Mouse (Mus musculus) layer of hippocampus, adult 8-10 months (tissue): ENCODE measurements at regions not wholly inside any gene's neighbourhood (a gene's known extent, or its start where the extent isn't known, plus 50 kb on each side); places are given as distances from the start of the nearest gene placed in this dataset.
A peak's percentile ranks its signal among the peaks of the same experiment; 100 is the strongest.

Experiments
- DNase-seq, 2 experiments: peaks; one replicate each; pipeline ENCODE4 v3.0.0; 2022; ENCODE audit warnings: low spot score in 2 of 2

DNA sequence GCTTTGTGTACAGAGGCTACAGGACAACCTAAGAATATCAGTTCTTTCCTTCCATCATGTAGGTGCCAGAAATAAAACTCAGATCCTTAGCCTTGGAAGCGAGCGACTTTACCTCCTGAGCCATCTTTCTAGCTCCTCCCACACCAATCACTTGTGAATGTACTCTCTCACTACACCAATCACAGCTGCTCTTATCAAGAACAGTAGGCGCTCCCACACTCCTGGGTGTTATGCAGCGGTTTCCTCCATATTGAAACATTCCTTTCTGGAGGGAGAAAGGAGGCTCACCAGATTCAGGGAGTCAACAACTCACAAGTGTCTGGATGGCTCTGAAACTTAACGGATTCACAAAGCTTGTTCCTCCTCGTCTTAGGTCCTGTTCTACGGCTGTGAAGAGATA, 168.1 kb upstream of the Arid2 start:
- no peak for DNase-seq

DNA sequence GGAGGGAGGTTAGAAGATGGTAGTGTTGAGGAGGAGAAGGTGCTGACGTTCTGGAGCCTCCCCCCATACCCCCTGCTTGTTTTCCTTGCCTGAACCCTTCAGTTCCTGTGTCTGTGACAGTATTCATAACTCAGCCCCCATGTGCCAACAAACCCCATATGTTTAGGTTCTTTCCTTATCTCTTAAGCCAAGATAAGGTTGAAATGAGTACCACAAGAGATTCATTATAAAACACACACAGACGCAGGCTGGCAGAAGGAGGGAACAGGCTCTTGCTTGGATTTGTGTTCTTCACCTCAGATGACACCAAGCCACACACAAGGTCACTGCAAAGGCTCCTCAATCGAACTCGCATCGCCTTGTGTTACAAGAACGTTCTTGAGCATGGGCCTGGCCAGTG, 162.9 kb upstream of the Arid2 start:
- DNase-seq: no peak

DNA sequence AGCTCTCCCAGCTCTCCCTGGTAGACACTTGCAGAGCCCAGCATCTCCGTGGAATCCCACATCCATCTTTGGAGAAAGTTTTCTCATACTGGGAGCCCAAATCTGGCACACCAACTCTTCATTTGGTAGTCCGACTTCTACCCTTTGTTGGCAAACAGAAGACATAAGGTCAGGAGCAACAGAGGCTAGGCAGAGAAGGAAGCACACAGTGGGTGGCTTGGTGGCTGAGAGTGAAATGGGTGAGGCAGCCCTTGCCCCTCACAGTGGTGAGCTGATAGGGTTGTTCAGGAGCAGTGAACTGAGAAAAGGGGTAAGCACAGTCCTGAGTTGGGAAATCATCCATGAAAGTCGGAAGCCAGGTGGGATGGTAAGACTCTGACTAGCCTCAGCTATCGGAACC, 157.6 kb upstream of the Arid2 start:
- no peak for DNase-seq

DNA sequence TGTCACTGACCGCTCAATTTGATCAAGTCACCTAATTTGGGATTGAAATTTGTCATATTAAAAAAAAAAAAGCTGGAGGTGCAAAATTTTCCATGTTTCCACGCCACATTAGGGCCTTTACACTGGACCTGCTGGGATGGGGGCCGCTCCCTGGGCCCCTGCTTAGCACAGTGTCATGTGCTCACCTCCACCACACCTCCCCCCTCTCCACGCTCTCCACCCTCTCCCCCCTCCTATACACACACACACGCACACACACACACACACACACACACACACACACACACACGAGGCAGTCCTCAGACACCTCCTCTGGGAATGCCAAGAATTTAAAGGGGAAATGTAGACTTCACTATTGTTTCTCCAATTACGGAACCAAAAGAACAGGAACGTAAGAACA, 156.8 kb upstream of the Arid2 start:
- no peak for DNase-seq

DNA sequence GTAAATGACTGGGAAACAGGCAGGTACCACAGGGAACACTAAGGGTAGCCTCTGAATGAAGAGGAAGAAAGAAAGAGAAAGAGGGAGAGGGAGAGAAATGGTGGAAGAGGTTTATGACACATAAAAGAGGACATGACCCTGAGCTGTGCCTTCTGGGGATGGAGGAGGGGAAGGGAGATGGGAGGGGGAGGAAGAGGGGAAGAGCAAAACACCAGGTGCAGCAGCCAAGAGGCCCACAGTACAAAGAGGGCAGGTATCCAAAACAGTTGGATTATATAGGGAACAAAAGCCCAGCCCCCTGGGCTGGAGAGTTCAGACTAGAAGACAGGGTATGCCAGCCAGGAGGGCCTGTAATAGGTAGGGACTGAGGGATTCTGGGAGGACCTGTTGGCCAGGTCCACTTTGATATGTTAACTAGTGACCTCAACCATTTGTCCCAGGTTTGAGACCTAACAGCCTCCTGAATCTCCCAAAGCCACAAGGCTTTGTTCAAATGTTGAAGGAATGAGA, 155.7 kb upstream of the Arid2 start:
- no peak for DNase-seq

DNA sequence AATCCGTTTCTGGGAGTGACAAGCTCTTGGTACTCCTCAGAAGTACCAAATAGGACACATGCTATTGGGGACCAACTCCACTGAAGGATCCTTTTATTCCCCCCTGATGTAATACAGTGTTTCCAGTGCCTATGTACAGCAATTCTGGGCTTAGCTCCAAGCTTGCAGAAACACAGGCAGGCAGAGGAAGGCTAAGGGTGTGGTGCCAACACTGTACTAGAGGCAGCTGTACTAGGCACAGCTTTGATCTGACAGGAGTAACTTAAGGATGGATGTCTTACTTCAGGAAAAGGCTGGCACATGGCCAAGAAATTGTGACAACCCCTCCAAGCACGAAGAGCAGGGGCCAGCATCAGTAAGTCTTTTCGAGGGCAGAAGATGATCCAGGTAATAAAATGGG, 154.7 kb upstream of the Arid2 start:
- peak in 1 of 2 experiments; percentile 10 for DNase-seq

DNA sequence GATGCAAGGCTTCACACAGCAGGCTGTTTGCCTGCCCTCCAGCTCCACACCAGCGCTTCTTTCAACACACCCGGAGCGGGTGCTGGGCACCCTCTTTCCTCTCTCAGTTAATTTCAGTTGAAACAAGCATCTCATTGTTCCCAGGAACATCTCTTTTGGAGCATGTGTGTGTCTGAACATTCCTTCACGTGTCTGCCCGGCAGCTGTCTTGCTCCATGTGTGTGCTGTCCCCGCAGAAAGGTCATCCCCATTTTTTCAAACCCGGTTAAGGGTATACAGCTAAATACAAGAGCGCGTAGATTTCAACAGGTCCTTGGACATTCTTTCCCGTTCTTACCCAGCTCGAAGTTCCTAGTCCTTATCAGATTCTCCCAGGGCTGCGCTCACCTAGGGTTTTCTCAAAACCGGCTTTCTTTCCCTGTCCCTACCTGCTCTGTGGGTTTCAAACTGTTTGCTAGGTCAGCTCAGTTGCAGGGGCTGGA, 152.0 kb upstream of the Arid2 start:
- DNase-seq: no peak

DNA sequence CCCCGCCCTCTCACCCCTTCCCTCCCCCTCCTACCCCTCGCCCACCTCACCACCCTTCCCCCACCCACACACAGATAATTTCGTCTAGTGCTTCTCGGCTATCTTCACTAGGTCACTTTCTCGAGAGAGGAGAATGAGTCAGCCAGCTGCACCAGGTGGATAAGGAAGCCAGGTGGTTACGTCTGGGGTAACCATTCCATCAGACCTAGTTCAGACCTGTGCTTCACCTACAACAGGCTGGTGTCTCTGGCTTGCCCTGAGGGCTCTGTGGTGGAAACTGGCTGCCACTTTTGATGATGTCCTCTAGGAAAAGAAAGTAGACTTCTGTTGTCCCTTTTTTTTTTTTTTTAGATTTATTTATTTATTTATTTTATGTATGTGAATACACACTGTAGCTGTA, 151.5 kb upstream of the Arid2 start:
- DNase-seq: no peak

DNA sequence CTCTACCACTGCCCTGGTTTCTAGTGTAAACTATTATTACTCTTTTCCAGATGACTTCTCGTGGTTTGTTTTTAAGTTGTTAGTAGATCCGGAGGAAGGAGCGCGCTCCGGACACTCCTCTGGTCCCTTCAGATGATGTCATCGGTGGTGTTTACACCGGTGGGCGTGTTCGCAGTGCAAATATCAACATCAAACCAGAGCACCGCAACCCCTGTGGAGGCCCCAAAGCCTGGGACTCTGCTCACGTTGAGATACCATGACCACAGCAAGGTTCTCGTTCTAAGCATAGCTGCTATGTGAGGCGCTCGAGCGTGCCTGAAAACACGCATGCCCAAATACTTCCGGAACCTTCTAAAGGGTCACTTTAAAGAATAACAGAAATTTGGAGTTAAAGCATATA, 149.8 kb upstream of the Arid2 start:
- no peak for DNase-seq

DNA sequence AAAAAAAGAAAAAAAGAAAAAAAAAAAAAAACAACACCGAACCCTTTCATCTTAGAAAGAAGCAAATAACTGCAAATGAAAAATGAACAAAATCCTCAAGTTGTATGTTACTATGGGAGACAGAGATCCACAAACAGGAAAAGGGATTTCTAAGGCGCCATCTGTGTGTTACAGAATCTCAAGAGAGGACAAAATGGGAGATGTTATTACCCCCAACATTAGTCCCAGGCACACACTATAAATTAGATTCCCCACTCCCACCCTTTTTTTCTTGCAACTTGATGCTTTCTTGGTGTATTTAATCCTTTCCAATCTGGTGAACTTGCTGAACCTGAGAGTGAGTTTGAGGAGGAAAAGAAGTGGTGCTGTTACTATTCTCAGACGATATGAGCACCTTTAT, 149.4 kb upstream of the Arid2 start:
- DNase-seq: no peak

DNA sequence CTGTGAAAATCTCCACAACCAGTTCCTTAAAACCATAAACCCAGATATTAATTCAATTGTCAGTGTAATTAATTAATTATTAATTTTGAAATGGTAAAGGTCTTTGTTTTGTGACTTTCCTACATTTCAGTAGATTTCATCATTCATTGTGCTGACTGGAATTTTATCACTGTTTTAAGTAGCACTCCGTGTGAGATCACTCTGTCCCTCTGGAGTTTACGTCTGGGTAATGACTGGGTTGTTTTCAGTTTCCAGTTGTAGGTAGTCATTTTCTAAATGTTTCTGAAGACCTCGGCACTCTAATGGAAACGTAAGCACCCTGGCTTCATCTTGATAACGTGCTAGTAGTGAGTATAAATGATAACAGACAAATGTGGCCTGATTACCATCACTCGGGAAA, 133.8 kb upstream of the Arid2 start:
- no peak for DNase-seq

DNA sequence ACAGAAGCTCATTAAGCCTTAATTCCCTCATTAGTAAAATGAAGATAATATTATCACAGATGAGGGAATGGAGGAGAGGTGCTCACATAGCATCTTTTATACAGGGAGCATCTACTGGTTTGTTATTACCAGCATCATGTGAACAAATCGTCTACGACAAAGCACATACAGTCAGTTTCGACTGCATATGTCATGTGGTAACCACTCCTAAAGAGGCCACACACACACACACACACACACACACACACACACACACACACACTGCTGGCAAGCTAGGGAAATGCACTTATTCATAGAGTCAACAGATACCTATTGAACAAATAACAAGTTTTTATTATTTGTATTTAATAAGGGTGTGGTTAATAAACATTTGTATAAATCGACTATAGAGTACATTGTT, 129.0 kb upstream of the Arid2 start:
- DNase-seq: no peak

DNA sequence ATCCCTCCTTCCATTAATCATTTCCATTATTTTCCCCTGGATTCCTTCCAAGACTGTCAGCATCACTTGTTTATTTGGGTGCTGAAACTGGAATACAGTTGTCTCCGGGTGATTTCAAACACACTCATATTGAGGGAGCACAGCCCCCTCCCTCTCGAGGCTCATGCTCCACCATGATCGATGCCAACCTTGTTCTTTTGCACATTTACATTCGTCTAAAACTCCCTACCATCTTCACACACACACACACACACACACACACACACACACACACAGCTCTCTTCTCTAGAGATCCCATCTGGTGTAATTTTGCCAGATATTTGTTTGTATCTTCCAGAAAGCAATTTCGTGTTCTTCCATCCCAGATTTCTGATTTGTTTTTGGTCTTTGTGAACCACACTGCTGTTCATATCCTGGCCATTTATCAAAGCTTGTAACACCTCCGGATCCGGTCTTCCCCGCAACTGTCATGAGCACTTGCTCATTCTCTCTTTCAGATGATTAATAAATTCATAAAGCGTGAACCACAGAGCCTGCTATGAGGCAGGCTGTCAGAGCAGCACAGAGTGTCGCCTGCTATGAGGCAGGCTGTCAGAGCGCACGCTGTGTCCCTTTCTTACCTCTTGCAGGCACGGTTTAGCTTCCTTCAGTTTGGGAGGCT, 122.4 kb upstream of the Arid2 start:
- peak; percentile 47 to 52 for DNase-seq

DNA sequence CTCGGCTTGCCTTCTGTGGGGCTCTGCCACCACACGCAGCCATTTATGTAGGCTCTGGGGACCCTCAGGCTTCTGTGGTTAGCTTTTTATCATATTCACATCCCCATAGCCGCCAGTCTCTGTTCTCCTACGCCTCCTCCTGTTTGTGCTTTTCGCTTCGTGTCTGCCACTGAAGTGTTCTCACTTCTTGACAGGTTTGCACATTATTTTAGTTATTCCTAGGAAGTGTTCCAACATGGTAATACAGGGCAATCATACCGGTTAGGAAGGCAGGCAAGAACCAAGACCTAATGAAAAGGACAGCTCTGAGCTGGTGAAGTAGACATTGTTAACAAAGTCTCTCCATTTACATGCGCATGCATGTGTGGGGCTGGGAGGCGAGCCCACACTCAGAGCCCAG, 120.1 kb upstream of the Arid2 start:
- no peak for DNase-seq

DNA sequence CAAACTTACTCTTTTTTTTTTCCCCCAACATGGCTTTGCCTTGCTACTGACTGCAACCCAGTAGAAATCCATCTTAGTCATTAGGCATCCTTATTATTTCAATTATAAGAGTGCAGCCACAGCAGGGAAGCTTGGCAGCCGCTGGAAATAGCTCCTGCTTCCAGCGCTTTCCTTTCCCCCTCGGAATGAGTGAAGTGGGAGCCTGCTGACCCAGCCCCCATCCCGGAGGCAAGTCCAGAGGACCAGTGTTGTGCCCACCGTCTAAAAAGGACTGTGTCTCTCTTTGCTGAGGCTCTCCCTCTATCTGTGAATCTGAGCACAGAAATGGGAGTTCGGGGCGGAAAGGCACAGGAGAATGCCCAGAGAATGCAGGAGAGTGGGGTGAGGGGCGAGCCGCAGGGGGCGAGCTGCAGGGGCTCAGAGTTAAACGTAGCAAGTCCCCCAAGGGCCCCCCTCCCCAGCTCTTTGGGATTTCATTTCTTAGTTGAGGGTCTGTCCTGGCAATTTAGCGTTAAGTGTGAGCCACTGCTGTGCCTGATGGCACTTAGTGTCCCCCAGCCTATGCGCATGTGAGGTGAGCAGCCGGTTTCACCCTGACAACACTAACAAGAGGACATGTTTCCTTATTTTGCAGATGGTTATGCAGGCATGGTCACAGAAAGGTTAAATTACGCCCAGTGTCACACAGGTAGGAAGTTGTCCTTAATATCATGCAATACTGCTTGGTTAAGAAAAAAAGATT, 117.4 kb upstream of the Arid2 start:
- no peak for DNase-seq

DNA sequence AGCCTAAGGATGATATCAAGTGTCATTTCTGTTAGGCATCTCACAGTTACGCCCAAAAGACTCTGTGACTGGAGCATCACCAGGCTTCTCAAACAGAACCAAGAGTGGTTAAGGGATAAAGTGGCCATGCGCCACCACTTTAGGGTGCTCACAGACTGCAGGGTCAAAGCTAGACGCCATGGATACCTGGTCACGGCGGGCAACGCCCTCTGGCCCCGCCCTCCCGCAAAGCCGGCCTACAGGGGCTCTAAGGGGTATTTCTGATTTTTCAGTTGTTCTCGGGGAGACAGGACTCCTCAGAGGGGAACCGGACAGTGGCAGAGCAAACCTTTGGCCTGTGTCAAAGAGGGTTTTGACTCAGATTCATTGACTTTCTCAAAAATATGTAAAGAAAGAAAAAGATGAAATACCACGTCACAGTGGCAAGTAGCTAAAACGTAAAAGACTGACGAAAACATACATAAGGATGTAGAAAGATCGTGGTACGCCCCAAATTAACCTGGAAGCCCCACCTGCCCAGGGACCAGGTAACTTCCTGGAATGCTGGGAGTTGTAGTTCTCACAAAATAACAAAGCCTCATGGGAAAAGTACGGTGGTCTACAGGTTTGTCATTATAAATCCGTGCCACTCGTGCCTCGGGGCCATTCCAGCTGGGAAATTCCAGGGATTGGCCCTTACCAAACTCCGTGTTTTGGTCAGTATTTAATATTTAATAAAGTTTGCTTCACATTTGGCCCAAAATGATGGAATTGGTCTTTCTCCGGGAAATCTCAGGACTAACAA, 116.1 kb upstream of the Arid2 start:
- DNase-seq: peak; percentile 14 to 19

DNA sequence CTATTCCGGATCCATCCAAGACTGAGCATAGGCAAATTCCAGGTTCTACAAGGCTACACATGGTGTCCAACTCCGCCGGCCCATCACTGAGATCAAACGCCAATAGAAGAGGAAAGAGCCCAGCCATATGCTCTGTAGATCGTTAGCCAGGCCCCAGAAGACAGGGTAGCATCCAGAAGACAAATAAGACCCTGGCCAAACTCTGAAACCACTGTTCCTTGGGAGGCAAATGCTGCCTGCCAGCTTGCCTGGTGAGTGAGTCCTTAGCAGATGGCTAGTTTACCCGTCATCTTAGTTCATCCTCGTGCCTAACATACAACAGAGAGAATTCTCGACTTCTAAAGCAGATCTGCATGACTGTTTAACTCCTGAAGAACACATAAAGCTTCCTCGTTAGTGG, 109.4 kb upstream of the Arid2 start:
- DNase-seq: no peak

DNA sequence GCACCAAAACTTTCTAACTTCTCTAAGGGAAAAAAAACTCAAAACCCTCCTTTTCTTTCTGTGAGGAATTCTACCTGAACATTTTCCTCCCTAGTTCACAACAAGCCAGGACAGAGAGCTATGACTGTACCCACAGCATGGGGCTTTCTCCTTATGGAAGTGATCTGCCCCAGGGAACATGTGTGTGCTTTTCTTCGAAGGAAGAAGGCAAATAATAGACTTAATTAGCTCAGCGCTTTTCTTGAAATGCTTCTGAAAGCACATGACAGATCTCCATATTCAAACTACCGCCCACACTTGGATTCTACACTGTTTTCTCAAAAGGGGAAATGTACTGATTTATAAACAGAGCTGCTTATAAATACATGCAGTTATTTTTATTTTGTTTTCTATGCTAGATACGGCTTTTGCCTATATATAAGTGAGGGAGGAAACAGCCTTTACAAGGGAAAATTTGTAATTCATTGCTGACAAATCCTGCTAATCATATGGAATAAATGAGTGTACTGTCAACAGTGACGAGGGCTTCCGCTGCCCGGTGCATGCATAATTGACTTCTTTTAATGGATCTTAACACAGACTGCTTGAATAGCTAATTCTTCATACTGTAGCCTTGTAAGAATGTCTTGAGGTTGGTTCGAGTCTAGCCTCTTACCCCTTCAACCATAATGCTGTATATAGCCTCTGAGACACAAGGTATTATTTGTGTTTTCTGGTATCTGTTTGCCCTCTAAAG, 108.8 kb upstream of the Arid2 start:
- DNase-seq: no peak

DNA sequence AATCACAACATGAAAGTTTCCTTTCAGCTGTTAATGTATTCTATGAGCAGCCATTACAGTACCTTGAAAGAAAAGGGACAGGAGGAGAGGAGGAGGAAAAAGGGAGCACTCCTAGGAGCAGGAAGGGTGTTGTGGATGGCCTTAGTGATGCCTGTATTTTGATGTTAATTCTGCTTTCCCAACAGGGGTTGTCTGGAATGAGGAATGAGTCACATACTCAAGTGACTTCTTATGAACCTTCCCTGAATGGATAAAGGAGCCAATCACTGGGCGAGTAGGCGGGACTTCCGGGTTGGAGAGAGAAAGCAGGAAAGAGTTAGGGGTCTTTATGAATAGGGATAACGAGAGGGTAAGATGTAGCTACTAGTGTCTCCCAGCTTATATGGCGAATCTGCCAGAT, 107.8 kb upstream of the Arid2 start:
- no peak for DNase-seq

DNA sequence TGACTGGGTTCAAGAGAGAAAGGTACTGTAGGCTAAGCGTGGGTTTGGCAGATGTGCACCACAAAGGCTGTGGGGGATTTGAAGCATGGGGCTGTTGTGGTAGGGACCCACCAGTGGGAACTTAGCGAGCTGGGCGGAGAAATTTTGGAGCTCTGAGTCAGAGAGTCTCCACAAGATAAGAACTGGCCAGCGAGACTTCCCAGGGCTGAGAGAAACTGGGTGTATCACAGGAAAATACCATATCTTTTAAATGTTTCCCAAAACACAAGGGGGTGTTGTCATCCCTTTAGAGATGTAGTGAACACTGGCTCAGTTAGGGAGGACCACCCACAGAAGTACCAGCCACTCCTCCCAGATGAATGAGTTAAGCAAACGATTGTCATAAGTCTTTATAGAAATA, 107.3 kb upstream of the Arid2 start:
- no peak for DNase-seq

DNA sequence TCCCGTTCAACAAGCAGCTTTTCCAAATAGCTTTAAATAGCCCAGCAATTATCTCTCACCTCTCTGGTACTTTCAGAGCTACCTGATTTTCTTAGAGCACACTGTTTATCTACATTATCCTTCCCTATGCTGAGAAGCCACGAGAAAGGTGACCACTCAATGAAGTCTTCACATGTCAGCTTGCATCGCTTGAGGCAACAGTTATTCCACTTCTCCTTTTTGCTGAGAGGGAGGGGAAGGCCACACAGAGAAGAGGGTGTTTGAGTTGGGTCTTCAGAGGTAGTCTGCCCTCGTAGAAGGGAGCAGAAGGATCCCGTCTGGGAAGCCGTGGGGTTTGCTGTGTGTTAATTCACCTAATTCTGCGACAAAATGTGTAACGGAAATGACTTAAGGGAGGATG, 106.3 kb upstream of the Arid2 start:
- no peak for DNase-seq

DNA sequence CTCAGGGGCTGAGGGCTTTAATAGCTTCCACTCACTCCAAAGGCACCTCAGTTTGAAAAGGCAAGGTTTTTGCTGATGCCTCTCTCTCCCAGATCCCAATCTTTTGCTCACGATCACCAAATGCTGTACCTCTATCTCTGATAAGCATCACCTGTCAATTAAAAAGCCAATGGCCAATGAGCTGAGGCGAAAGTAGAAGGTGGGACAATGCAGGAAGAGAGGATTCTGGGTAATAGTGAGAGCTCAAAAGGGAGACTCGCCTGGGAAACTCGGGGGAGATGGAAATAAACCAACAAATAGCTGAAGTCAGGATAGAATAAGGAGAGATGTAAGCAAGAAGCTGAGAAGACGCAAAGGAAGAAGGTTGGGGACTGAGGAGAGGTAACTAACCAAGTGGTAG, 105.0 kb upstream of the Arid2 start:
- no peak for DNase-seq
